Mouse (Mus musculus): ENCODE data around the gene Shf. TPM values are rescaled to one million over a fixed set of nuclear protein-coding genes. Genes with fewer than 3 reads are reported as not detected.

Gene Shf
- polyA plus RNA-seq, 1 experiment from 2014 or later: 5.4 TPM

DNA sequence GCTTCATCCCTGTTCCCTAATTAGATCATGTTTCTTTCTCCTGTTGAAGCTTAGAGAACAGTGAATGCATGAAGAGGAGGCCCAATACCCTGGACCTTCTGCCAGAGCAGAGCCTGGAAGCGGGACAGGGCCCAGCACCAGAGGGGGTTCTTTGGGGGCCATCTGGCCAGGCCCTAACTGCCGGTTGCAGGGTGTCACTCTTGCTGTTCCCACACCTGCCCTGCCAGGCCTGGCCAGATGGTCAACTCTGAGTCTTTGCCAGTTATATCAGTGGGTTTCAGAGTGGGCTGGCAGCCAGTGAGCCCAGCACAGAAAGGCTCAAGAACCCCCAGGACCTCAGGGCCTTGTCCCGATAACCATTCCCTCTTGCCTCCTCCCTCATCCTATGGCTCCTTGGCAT, 2.9 kb downstream of the Shf start:
- peaks cover 44% of the 10 kb centered on the region for H3K4me1 ChIP-seq

DNA sequence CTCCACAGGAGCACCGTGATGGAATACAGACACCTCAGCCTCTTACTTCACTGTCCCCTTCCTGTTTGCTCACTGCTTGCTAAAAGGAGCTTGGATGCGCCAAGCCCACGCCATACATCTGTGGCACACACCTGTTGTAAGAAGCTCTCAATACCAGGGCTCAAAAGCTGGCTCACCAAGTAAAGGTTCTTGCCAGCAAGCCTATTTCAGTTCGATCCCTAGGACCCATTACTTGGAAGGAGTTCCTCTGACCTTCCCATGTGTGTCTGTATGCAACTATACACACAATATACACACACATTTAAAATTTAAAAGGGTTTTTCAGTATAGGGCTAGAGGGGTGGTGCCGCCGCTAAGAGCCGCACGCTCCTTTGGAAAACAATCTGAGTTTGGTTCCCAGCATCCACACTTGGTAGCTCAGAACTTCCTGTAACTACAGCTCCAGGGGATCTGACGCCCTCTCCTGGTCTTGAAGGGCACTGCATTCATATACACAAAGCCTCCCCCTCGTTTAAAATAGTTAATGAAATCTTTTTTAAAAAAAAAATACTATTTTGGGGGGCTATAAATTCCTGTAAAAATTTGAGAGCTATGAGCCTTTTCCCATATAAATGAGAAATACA, 3.6 kb downstream of the Shf start:
- H3K9me3 ChIP-seq: no peaks in the 10 kb centered on the region
- H3K4me3 ChIP-seq: no peak overlapping the region
- 79% methylated on average over 10 of the region's 10 CpGs for WGBS
- peaks cover 5% of the 10 kb centered on the region for H3K27me3 ChIP-seq (ENCODE audit: insufficient read depth, poor library complexity, severe bottlenecking)
- H3K36me3 ChIP-seq: peaks cover 17% of the 10 kb centered on the region; the same call in 1 of the 2 replicates
- H3K4me1 ChIP-seq: peaks cover 44% of the 10 kb centered on the region
- DNase-seq (ENCODE audit: low spot score): no peak
- H3K27ac ChIP-seq: no peak overlapping the region

More for the DNA sequence above, 2.9 kb downstream of the Shf start:
- Histone ChIP-seq H3K9me3 (no peaks in the 10 kb centered on the region), H3K4me3 (no peak overlapping the region), H3K27ac (no peak overlapping the region), H3K36me3 (peaks cover 17% of the 10 kb centered on the region; the same call in 1 of the 2 replicates), H3K27me3 (ENCODE audit: insufficient read depth, poor library complexity, severe bottlenecking) (peaks cover 11% of the 10 kb centered on the region)
- no peak for DNase-seq (ENCODE audit: low spot score)
- WGBS: 91% methylated on average over 3 of the region's 3 CpGs

DNA sequence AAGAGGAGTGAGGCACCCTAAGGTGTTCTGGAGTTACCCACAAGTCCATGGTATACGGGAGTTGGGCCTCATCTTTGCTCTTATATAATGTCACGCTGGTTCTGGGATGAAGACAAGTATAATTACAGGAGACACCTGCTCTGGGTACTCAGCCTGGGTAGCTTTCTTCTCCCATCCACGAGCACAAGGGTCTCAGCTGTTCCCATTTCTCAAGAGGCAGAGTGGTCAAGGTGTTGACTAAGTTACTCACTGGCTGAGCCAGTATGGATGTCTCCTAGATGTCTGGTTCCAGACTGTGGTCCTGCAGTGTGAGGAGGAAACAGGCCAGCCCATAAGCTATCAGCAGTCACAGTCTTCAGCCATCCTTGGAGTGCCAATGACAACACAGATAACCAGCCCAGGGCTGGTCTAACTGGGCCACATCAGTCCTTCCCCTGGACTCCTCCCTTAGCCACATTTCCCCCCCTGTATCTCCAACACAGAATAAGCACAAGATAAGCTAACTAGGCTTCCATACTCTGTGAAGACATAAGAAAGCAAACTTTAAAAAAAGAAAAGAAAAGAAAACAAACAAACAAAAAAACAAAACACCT, 4.5 kb downstream of the Shf start:
- DNase-seq (ENCODE audit: low spot score): no peak
- H3K4me1 ChIP-seq: peaks cover 38% of the 10 kb centered on the region
- H3K9me3 ChIP-seq: no peaks in the 10 kb centered on the region
- no peak overlapping the region for H3K4me3 ChIP-seq
- H3K27me3 ChIP-seq (ENCODE audit: insufficient read depth, poor library complexity, severe bottlenecking): 0 out of 2 replicates have a peak, but pooled peaks cover 3% of the 10 kb centered on the region
- 76% methylated on average over 3 of the region's 3 CpGs for WGBS
- H3K36me3 ChIP-seq: peaks cover 17% of the 10 kb centered on the region; the same call in 1 of the 2 replicates
- H3K27ac ChIP-seq: no peak overlapping the region

DNA sequence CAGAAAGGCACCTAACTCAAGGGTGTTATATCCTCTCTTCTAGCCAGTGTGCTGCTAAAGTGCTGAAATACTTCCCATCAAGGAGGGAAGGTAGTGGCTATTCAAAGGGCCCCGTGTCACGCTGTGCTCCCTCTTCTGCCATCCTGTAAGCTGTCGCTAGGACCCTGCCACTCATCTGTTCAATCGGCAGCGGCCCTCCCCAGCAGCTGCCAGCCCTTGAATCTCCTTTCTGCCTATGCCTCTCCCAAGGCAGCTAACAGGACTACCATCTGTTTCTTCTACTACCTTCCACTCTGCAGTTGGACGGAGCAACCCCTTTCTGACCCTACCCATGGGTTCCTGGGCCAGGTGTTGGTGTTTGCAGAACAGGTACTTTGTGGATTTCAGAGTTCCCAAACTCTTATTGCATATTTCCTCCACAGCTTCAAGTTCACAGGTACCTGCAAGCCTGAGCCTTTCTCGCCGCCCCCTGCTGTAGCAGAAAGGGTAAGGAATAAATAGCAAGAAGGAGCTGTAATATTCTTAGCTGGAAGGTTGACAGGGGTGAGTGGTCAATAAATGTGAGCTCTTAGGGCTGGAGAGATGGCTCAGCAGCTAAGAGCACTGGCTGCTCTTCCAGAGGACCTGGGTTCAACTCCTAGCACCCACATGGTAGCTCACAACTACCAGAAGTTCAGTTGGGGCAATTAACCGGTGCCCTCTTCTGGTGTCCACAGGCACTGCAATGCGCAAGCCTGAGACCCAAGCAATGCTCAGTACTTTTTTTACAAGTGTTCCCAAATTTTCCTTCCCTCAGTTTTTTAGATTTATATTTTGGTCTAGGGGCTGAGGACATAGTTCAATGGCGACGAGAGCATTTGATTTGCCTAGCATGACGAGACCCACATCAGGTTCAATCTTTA, 6.1 kb downstream of the Shf start:
- H3K4me1 ChIP-seq: peaks cover 30% of the 10 kb centered on the region
- no peak for DNase-seq (ENCODE audit: low spot score)
- 0 out of 2 replicates have a peak, but pooled peaks cover 3% of the 10 kb centered on the region for H3K27me3 ChIP-seq (ENCODE audit: insufficient read depth, poor library complexity, severe bottlenecking)
- H3K27ac ChIP-seq: no peak overlapping the region
- H3K4me3 ChIP-seq: no peak overlapping the region
- WGBS: 86% methylated on average over 13 of the region's 13 CpGs
- H3K36me3 ChIP-seq: peaks cover 21% of the 10 kb centered on the region; the same call in 1 of the 2 replicates
- no peaks in the 10 kb centered on the region for H3K9me3 ChIP-seq

DNA sequence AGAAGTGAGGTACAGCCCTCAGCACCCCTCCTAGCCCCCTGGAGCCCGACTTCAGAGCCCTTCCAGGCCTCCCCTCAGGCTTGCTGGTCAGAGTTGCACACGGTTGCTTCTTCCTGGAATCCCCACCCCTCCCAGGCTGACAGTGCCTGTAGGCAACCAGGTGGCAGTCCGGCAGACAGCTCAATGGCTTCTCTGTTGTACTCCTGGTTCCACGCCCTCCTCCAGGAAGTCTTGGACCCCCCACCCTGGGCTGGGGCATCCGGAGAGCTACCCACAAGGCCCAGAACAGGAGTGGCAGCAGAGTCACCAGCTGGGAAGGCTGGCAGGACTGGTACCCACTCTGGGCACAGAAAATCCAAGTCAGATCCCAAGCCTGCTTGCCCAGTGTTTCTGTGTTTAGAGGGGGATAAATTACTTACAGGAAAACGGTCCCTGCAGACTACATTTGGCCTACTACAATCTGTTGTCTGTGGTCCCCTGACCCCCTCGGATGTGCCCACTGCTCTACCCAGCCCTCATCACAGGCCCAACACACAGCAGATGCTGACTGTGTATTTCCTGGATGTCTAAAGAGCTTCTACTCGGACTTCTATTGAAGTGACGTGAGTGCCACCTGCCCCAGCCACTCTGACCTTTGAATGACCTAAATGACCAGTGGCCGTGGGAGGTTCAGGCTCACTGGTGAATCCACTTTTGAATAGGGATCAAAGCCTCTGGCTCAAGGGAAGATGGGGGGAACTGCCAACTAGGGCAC, 6.9 kb downstream of the Shf start:
- WGBS: 62% methylated on average over 10 of the region's 10 CpGs
- Histone ChIP-seq H3K36me3 (peaks cover 26% of the 10 kb centered on the region; the same call in 1 of the 2 replicates), H3K27ac (0 out of 2 replicates have a peak overlapping the region, but pooled peaks have one; percentile 5), H3K9me3 (no peaks in the 10 kb centered on the region), H3K4me1 (peaks cover 22% of the 10 kb centered on the region), H3K27me3 (ENCODE audit: insufficient read depth, poor library complexity, severe bottlenecking) (0 out of 2 replicates have a peak, but pooled peaks cover 3% of the 10 kb centered on the region), H3K4me3 (no peak overlapping the region)
- no peak for DNase-seq (ENCODE audit: low spot score)

DNA sequence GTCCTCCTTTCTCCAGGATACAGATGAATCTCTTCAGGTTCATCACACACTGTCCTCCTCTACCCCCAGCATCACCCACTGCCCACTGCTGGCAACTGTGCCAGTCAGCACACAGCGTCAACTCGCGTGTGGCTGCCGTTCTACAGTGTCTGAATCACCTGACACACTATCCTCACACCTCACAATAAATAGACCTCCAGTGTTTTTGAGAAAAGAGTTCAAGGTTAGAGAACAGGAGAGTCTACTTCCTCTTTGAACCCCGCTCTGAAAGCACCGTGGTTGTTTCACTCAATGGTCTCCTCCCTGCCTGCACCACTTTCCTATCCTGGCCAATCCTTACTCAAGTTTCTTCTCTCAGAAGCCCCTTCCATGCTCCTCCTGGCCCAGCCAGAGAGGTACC, 7.8 kb downstream of the Shf start:
- 87% methylated on average over 6 of the region's 6 CpGs for WGBS
- H3K27me3 ChIP-seq (ENCODE audit: insufficient read depth, poor library complexity, severe bottlenecking): 0 out of 2 replicates have a peak, but pooled peaks cover 3% of the 10 kb centered on the region
- H3K9me3 ChIP-seq: no peaks in the 10 kb centered on the region
- H3K27ac ChIP-seq: no peak overlapping the region
- DNase-seq (ENCODE audit: low spot score): no peak
- H3K4me1 ChIP-seq: peaks cover 13% of the 10 kb centered on the region
- H3K36me3 ChIP-seq: peaks cover 31% of the 10 kb centered on the region; the same call in 1 of the 2 replicates
- H3K4me3 ChIP-seq: no peak overlapping the region

DNA sequence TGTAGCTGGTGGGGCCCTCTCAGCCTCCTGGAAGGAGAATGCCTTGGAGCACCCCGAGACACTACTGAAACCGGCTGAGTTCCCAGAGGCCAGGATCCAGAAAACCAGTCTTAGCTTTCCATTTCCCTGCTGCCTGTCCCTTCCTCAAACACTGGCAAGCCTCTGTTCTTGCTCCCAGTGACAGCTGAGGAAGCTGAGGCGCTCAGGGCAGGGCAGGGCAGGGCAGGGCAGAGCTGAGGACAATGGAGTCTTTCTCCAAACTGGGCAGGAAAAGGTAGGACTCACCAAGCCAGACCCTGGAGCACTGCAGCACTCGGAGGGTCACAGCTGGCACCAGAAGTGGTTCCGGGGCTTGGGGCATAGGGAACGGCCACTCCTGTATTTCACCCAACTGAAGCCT, 8.7 kb downstream of the Shf start:
- no peak overlapping the region for H3K27ac ChIP-seq
- WGBS: 74% methylated on average over 6 of the region's 6 CpGs
- no peak overlapping the region for H3K4me3 ChIP-seq
- H3K9me3 ChIP-seq: no peaks in the 10 kb centered on the region
- peaks cover 34% of the 10 kb centered on the region for H3K36me3 ChIP-seq
- H3K27me3 ChIP-seq (ENCODE audit: insufficient read depth, poor library complexity, severe bottlenecking): 0 out of 2 replicates have a peak, but pooled peaks cover 3% of the 10 kb centered on the region
- no peak for DNase-seq (ENCODE audit: low spot score)
- peaks cover 13% of the 10 kb centered on the region for H3K4me1 ChIP-seq

DNA sequence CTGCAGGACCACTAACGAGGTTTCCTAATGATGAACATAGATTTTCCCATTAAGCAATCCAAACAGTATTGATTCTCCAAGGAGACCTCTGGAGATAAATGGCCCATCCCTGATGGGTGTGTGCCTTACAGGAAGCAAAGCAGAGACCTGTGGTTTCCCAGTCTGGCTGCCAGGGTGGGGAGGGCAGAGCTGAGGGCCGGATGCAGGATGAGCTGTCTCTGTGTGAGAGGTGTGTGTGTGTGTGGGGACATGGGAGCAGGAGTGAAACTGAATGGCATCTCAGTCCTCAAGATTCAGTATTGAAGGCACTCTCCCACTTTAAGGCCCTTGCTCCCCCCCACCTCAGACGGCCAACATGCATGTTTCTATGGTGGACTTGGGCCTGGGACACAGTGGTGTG, 12.8 kb downstream of the Shf start:
- Histone ChIP-seq H3K36me3 (peaks cover 38% of the 10 kb centered on the region), H3K27ac (no peak overlapping the region), H3K27me3 (ENCODE audit: insufficient read depth, poor library complexity, severe bottlenecking) (0 out of 2 replicates have a peak, but pooled peaks cover 3% of the 10 kb centered on the region), H3K9me3 (no peaks in the 10 kb centered on the region), H3K4me3 (no peak overlapping the region), H3K4me1 (peaks cover 20% of the 10 kb centered on the region)
- 74% methylated on average over 3 of the region's 3 CpGs for WGBS
- no peak for DNase-seq (ENCODE audit: low spot score)

DNA sequence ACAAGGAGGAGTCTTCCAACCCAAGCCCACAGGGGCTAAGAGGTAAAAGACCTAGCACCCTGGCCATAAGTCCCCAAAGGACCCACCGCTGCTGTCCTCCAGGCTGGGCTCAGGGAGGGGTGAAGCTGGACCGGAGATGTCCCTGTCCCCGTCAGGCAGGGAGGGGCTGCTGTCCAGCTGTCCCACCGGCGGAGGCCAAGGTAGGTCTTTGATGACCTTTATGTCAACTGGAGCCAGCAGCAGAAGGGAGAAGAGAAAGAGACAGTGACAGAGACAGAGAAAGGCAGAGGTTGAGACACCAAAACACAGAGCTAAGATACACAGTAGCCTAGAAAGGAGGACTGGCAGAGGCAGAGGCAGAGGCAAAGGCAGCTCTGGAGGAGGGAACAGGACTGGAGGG, 13.6 kb downstream of the Shf start:
- Histone ChIP-seq H3K36me3 (peaks cover 38% of the 10 kb centered on the region), H3K4me1 (peaks cover 20% of the 10 kb centered on the region), H3K4me3 (no peak overlapping the region), H3K27ac (no peak overlapping the region), H3K27me3 (ENCODE audit: insufficient read depth, poor library complexity, severe bottlenecking) (0 out of 2 replicates have a peak, but pooled peaks cover 2% of the 10 kb centered on the region), H3K9me3 (no peaks in the 10 kb centered on the region)
- no peak for DNase-seq (ENCODE audit: low spot score)
- 75% methylated on average over 5 of the region's 5 CpGs for WGBS

DNA sequence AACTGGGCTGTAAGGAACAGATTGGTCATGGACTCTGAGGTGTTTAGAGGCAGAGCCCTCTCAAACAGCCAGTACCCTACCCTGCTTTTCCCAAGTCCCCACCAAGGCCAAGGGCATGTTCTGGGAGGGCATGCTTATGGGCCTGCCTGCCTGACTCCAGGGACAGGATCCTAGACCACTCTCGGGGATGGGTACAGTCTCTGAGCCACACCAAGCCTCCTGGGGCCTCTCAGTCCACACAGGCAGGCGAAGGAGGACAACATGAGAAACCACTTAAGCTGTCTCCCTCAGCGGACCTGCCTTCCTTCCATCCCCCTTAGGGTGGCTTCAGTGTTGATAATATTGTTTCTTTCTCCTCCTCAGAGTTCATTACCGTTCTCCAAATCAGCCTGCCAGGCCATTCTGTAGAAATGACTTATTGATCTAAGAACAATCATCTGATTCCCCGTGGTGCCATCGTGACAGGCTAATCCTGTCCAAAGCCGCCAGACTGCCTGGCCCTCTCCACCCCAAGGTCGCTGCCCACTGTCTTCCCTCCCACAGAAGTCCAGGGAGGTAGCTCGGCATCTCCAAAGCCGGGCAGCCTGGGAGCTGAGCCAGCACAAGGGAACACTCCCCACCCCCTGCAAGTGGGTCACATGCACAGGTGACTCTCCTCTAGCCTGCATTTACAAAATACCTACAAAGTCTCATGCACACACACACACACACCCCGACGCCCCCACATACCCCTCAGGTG, 14.6 kb downstream of the Shf start:
- Histone ChIP-seq H3K27ac (no peak overlapping the region), H3K36me3 (peaks cover 37% of the 10 kb centered on the region), H3K4me1 (peaks cover 27% of the 10 kb centered on the region), H3K27me3 (ENCODE audit: insufficient read depth, poor library complexity, severe bottlenecking) (no peaks in the 10 kb centered on the region), H3K4me3 (no peak overlapping the region), H3K9me3 (no peaks in the 10 kb centered on the region)
- no peak for DNase-seq (ENCODE audit: low spot score)
- 63% methylated on average over 12 of the region's 12 CpGs for WGBS

DNA sequence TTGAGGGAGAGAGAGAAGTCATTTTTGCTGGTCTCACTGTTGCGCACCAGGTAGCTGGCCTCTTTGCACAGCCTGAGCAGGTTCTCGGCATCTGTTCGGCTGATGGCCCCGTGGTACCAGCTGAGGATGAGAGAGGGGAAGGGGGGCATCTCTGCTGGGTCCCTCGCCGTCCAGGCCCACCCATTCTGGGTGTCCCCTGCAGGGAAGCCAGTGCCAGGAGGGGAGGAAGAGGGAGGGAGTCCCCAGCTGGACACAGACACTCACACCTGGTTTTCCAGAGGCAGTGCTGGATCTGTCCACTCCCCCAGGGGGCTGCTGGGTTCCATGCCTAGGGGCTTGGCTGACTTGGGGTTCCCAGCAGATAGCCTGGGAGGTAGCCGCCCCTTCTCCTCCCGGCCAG, 15.2 kb downstream of the Shf start:
- 75% methylated on average over 8 of the region's 8 CpGs for WGBS
- Histone ChIP-seq H3K27me3 (ENCODE audit: insufficient read depth, poor library complexity, severe bottlenecking) (no peaks in the 10 kb centered on the region), H3K4me3 (no peak overlapping the region), H3K4me1 (peaks cover 30% of the 10 kb centered on the region), H3K27ac (0 out of 2 replicates have a peak overlapping the region, but pooled peaks have one; percentile 18), H3K36me3 (peaks cover 33% of the 10 kb centered on the region), H3K9me3 (no peaks in the 10 kb centered on the region)
- no peak for DNase-seq (ENCODE audit: low spot score)

DNA sequence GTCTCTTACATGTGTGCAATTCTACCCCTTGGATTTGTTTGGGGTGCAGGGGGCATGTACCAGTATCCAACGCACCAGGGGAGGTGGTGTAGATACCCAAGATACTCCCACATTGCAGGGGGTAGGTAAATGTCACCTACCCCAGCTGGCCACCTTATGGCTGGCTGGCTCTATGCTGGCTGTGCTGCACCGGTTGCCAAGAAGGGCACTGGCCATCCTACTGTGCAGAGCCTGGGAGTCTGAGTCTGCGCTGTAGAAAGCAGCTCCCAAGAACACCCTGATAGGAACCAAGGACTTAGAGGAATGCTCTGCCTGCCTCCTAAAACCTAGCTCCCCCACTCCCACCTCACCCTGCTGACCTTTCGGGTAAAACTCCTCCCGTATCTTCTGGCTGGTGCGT, 16.0 kb downstream of the Shf start:
- DNase-seq (ENCODE audit: low spot score): no peak
- Histone ChIP-seq H3K36me3 (peaks cover 33% of the 10 kb centered on the region), H3K4me3 (no peak overlapping the region), H3K27me3 (ENCODE audit: insufficient read depth, poor library complexity, severe bottlenecking) (no peaks in the 10 kb centered on the region), H3K27ac (no peak overlapping the region), H3K9me3 (no peaks in the 10 kb centered on the region), H3K4me1 (peaks cover 34% of the 10 kb centered on the region)
- 70% methylated on average over 6 of the region's 6 CpGs for WGBS

Data from heart, embryonic 10.5 days (tissue).